Mouse (Mus musculus) lung, adult 18-20 months (tissue): ENCODE measurements around the gene Hsd17b10.

Experiments
- DNase-seq, 2 experiments: peaks; one replicate each; pipeline ENCODE4 v3.0.0; 2022; ENCODE audit warnings: mixed read lengths in 2 of 2

The Hsd17b10 gene

DNA sequence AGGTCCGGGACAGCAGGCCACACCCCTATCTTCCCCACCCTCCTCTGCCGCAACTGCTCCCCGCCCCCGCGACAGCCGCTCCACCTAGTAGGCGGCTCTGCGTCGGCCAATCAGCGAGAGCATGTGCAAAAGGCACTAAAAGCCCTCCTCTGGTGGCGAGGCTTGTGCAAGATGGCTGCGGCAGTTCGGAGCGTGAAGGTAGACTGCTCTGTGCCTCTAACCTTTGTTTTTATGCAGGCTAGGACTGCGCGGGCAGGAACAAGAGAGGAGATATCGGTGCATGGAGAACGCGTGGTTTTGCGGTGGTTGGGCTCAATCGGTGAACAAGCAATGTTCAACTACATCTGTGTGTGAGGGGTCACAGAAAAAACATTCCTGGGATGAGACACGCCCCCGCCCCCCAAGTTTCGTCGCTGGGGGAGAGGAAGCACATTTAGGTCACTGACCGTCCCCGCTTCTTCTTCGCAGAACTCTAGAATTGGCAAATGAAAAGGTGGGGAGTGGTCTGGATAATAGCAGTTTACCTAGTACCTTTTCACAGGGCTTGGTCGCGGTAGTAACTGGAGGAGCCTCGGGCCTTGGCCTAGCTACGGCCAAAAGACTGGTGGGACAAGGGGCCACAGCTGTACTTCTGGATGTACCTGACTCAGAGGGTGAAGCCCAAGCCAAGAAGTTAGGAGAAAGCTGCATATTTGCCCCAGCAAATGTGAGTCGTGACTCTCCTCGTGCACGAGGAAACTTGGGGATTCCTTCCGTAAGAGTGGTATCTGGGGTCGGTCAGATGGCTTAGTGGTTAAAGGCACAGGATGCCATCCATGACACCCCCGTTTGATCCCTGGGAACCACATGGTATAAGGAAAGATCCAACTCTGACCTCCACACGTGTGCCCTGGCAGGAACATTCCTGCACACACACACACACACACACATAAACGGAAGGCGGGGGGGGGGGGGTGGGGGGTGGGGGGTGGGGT lies at the start of gene Hsd17b10:
Gene Hsd17b10 (plus strand): TSS at position 109 of the 974 bp plus-strand sequence.
- peak; percentile 88 to 90 for DNase-seq

DNA sequence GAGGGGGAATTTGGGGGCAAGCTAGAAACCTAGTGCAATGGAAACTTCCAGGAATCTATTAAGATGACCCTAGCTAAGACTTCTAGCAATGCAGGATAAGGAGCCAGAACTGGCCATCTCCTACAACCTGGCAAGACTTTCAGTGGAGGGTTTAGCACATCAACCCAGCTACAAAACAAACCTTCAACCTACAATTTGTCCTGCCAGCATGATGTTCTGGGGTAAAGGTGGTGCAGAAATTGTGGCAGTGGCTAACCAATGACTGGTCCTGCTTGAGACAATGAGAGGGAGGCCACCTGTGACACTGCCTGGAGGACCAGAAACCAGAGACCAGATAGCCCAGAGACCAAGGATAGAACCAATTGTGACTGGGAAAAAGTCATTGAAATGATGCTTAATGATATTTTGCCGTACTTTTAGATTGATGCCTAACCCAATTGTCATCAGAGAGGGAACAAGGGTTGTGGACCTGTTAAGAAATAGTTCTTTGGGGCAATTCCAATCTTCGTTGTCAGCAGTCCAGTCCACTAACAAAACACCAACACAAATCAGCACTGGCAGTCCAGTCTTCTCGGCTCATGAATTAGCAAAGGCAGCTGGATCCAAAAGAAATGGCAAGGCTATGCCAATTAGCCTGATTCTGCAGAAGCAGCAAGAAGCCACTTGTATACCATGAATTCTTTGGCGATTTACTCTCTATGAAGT lies 2.5 kb upstream of the Hsd17b10 start:
- DNase-seq: no peak

DNA sequence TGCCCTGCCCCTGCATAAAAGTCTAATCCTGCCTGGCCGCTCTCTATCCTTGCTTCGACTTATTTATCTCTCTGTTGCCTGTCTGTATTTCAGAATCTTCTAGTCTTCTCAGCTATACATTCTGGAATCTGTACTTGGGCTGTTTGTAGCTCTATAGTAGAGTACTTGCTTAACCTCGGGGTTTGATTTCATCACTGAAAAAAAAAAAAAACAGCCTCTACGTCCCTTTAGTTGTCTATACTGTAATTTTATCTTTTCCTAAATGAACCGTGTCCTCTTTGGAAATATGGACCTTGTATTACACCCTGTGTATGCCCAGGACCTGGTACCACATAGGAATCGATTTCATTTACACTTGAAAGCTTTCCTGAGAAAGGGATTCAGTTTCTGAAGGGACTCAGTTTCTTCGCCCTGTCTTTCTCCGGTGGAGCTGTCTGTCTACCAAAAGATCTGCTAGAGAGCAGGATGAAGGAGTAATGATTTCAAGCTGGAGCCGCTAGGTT lies 412 bp upstream of the Hsd17b10 start:
- no peak for DNase-seq

DNA sequence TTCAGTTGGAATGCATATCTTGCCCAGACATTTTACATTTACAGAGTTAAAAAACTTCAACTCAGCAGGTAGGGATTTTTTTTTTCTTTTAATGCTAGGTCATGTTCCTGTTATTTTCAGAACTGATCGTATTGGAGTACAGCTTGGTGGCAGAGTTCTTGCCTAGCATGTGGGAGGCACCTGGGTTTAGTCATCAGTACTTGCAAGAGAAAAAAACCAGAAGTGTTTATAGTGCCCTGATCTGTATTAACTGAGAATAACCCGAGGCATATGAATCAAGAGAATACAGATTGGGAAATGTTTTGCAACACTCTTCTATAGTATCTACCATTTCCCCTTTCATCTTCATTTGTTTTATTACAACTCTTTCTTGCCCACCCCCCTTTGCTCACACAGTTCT lies 1.2 kb downstream of the Hsd17b10 start:
- DNase-seq: no peak

DNA sequence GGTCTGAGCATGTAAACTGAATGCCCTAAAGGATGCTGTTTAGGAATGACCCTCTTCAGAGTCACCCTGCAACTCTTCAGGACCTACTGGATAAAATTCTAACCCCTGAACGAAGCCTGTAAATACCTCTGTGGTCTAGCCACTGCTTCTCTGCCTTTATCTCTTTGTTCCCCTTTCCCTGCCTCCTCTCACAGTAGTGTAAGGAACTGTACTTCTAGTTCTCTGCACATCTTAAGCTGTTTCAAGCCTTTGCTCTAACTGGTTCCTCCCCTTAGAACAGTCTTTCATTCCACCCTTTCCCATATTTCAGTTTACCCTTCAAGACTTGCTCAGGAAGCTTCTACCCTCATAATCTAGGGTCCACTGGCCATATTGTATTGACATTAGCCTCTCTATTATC lies 6.2 kb downstream of the Hsd17b10 start:
- DNase-seq: no peak

DNA sequence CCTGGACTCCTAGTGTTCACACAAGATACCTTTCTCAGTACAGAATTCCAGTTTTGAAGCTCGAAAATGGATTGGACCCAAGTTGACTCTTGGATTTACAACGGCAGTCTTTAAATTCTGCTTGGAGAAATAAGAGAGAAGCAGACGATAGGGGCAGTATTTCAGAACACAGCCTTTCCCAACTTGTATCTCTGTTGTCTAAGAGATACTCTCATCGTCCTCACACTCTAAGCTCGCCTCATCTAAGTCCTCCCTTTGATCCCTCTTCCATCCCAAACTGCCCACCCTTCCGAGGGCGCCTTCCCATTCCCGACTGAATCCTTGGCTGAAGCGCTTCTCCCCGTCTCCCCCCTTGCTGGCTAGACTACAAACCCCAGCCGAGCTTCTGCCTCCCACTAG lies 14.1 kb downstream of the Hsd17b10 start:
- no peak for DNase-seq

DNA sequence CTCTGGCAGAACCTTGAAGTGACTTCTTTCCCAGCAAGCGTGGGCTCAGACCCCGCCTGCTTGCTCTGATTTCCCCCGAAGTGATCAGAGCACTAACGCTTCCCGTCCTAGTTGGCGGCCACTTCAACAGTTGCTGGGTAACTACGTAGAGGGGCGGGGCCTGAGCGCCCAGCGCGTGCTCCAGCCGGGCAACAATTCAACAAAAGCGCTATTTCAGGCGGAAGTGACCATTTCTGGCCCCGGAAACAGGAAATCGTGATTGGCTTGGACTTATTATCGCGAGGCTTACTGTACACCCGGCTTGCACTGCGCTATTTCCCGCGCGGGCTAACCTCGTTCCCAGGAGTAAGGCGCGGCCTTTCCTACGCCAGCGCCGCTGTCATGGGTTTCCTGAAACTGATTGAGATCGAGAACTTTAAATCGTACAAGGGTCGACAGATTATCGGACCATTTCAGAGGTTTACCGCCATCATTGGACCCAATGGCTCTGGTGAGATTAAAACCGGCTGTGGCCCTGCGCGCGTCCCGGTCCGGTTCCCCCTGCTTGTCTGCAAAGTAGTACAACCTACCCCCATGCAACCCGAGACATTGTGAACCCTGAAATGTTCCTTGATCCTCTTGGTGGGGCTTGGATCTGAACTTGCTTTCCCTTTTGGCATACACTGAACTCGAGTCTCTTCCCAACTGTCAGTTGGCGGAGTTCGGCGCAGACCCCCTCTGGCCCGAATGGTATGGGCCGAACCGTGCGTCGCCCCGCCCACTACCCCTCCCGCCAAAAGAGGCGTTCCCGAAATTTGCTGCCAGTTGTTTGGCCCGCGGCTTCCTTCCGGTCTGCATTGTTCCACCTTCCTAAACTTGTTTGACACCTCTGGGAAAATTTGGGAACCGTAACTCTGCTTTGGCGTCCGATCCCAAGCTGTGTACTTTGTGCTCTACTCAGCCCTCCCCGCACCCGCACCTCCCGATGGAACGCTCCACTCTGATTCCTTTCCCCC lies 14.8 kb downstream of the Hsd17b10 start, which contains the start of the genes Ribc1 and Smc1a:
Gene Ribc1 (minus strand): TSS at position 145 of the 995 bp plus-strand sequence.
Gene Smc1a (plus strand): TSS at position 278 of the 995 bp plus-strand sequence.
- DNase-seq: peak; percentile 94

DNA sequence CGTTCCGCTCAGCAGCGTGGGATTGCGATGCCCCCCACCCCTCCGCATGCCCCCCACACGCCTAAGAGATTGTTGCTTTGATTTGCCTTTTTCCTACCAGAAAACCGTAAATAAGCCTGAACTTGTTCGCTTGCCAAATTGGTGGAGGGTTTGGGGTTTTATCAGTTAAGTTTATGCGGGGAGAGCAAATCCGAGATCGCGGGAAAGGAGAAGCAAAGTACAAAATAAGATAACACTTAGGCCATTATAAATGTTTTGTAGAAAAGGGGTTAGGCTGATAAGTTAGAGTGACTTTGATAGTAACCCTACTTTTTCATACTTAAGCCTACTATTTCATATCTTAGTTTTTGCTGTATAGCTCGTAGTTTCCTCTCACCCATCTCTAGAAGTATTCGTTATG lies 15.5 kb downstream of the Hsd17b10 start:
- DNase-seq: no peak

DNA sequence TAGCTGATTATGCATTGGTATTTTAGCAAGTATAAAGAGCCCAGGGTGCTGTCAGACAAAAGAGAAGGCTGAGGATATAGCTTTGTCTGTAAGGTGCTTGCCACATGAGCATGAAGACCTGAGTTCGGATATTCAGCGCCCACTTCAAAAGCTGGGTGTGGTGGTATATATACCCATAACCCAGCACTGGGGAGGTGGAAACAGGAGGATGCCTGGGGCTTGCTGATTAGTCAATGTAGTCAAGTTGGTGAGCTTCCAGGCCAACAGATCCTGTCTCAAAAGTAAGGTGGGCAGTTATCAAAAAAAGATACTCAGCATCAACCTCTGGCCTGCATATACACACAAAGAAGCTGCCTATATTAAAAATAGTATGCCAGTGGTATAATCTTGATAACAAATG lies 17.6 kb downstream of the Hsd17b10 start:
- no peak for DNase-seq

DNA sequence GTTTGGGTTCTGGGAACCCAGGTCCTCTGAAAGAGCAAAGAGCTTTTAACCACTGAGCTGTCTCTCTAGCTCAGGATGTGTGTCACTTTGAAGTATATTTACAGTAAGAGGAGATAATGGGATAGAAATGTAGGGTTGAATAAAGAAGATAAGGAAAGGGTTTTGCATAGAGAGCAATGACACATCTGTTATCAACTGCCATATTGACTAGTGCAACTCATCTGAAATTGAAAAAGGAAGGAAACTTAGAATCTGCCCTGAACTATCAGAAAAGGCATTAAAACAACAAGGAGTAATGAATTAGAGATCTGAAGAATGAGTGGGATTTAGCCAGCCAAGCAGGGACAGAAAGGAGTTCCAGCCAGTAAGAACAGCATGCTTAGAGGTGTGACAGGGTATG lies 38.2 kb downstream of the Hsd17b10 start:
- no peak for DNase-seq

DNA sequence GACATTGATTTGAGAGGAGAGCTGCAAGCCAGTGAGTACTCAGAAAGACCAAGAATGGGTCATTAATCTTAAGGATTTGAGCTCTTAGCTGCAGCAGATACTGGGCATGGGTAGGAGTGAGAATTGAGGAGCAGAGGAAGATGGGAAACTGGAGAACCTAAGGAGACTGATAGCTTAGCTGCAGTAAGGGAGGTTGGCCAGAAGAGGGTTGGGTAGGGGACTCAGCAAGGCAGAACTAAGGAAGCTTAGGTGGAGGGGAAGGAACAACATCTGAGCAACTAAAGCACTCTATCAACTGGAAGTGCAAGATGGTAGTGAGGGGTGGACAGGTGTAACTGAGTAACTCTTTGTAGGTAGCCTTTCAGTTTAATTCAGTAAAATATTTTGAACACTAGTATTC lies 45.6 kb downstream of the Hsd17b10 start:
- no peak for DNase-seq

DNA sequence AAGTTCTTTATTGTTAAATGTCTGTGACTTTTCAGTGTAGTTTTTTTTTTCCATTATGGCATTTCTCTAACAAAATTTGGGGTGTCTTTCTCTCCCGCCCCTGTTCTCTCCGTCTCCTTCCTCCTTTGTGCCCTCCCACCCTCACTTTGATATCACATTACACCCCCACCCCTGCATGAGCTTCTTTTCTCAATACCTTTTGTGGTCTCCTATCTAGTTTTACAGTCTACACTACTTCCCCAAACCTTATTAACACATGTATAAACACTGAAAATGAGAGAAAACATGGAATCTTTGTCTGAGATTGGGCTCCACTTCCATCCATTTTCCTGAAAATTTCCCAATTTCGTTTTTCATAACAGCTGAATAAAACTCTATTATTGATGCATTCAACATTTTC lies 50.9 kb downstream of the Hsd17b10 start:
- DNase-seq: no peak
